In genomic region chr5:34989321-34989772, GRCm38 (mm10) we compare ENCODE assay signal across 9 mouse cellular contexts. TPM values are rescaled to one million over a fixed set of nuclear protein-coding genes. Genes with fewer than 3 reads are reported as not detected.
DNase-seq lines count a peak whose midpoint lies in the region; ATAC-seq and TF ChIP-seq lines count a peak whose summit lies in the region.
"Had no signal": no experiment of that assay in that cellular context is flagged by ENCODE, and none has a peak within 500 bp of the region (broad histone marks: within the 10 kb centered on the region; RNA-seq: fewer than 3 reads in every experiment).

No protein-coding gene starts in this region.

- no peak overlapping the region for H3K4me2 ChIP-seq in kidney, postnatal 0 days (ENCODE audit: low read length)

- DNase-seq in kidney, postnatal 0 days (ENCODE audit: low spot score) = peak; percentile 78
- DNase-seq in kidney, postnatal 36 days = no peak
- peak; percentile 32 to 56 for DNase-seq in frontal cortex, postnatal 10 days (ENCODE audit: low spot score in 2 of 2)
- no peak for DNase-seq in thymus, postnatal 4 days
- no peak for DNase-seq in adrenal gland, adult 2 months
- no peak for DNase-seq in cerebellum, postnatal 14 days

- TF ChIP-seq CTCF in kidney, postnatal 0 days (IDR thresholded peaks at IDR 0.05; ENCODE audit: low read depth) = no peak

- H3K9ac ChIP-seq in kidney, postnatal 0 days (ENCODE audit: low read depth, low read length) = no peak overlapping the region

- H3K27ac ChIP-seq in kidney, postnatal 0 days = 0 out of 2 replicates have a peak overlapping the region, but pooled peaks have one; percentile 28
- H3K27ac ChIP-seq: macrophage had no signal

- H3K36me3 ChIP-seq in kidney, postnatal 0 days (ENCODE audit: insufficient read depth, low read length) = no peaks in the 10 kb centered on the region

- no peak for ATAC-seq in kidney, postnatal 0 days (replicated peaks; ENCODE audit: low FRiP score, low read depth)
- peak; percentile 49 for ATAC-seq in activated CD4-positive, CD25-positive, alpha-beta regulatory T cell, adult 4 months
- 0 out of 2 replicates have a peak, but pooled peaks have one; percentile 22 for ATAC-seq in megakaryocyte progenitor cell, adult 5-6 weeks (replicated peaks; ENCODE audit: poor library complexity)

- no peaks in the 10 kb centered on the region for H3K9me3 ChIP-seq in kidney, postnatal 0 days (replicated peaks; ENCODE audit: low read length)

- no peak overlapping the region for H3K4me3 ChIP-seq in kidney, postnatal 0 days (replicated peaks; ENCODE audit: low read depth, low read length)

- H3K4me1 ChIP-seq in kidney, postnatal 0 days (replicated peaks; ENCODE audit: insufficient read depth, low read length) = peaks cover 10% of the 10 kb centered on the region; the same call in 1 of the 2 replicates

- no peaks in the 10 kb centered on the region for H3K27me3 ChIP-seq in kidney, postnatal 0 days (ENCODE audit: insufficient read depth, low read length)

- 54% methylated on average over 12 of the region's 12 CpGs for WGBS in kidney, postnatal 0 days

RNA-seq across cellular contexts. Expression of gene Rgs12, which starts 40.1 kb away (rescaled TPM):
- polyA plus RNA-seq in kidney, postnatal 0 days (2015; fragmentation: Nextera tagmentation; extraction: Ambion mirVana) = 17.5 and 19.2 TPM in 2 replicates
- 1 to 10 TPM; 4.8 to 7.8 TPM for polyA plus RNA-seq in activated CD4-positive, CD25-positive, alpha-beta regulatory T cell, adult 4 months (2017; shearing (Covaris generic))
- 9.7 and 12.2 TPM in 2 replicates for total RNA-seq in megakaryocyte progenitor cell, adult 5-6 weeks (2015)
- 8.3 and 11.8 TPM in 2 replicates for total RNA-seq in megakaryocyte progenitor cell, adult 5-6 weeks (2017)
- 10 to 100 TPM; 15.0 to 25.8 TPM for total RNA-seq in adrenal gland, adult 2 months (2021)
- polyA plus RNA-seq in adrenal gland, adult 2 months (2012; rRNA removed) = 34.7 and 39.2 TPM in 2 replicates

RNA-seq across cellular contexts. Expression of gene Hgfac, which starts 52.0 kb away (rescaled TPM):
- 4.1 and 5.2 TPM in 2 replicates for polyA plus RNA-seq in kidney, postnatal 0 days (2015; fragmentation: Nextera tagmentation; extraction: Ambion mirVana)
- 1 to 10 TPM; 3.9 to 5.2 TPM for polyA plus RNA-seq in activated CD4-positive, CD25-positive, alpha-beta regulatory T cell, adult 4 months (2017; shearing (Covaris generic))
- total RNA-seq in megakaryocyte progenitor cell, adult 5-6 weeks (2015) = 0.59 TPM in 1 of 2 replicates, not detected in the other
- total RNA-seq in megakaryocyte progenitor cell, adult 5-6 weeks (2017) = 0.24 TPM in 1 of 2 replicates, not detected in the other
- total RNA-seq in adrenal gland, adult 2 months (2021) = 1 to 10 TPM in 1 of 2 experiments, under 1 TPM in 1; 0.90 to 2.8 TPM
- 1.1 and 1.5 TPM in 2 replicates for polyA plus RNA-seq in adrenal gland, adult 2 months (2012; rRNA removed)
- polyA plus RNA-seq: macrophage had no signal

Comparison
In these comparisons a context has a peak if more than half of its experiments do, and no peak if none do; other contexts are left out.
1. DNase-seq: peak in kidney, postnatal 0 days (single experiment) and frontal cortex, postnatal 10 days (2 of 2); none in kidney, postnatal 36 days (0 of 2), thymus, postnatal 4 days (single experiment), adrenal gland, adult 2 months (single experiment) and cerebellum, postnatal 14 days (0 of 2).